Mouse (Mus musculus) myocyte (in vitro differentiated cells): ENCODE results near the gene Agap2. TPM values are rescaled to one million over a fixed set of nuclear protein-coding genes. Genes with fewer than 3 reads are reported as not detected.
"Not testable (repeated sequence)": the region's sequence is repeated elsewhere in the genome, so short reads cannot be mapped to it uniquely, and the experiment has no call there.

ENCODE experiments used
- H3K27me3 ChIP-seq: one replicate; pipeline ENCODE4 v1.6.1; 2011; ENCODE audit not compliant: control insufficient read depth, insufficient read depth, insufficient read length
- H3K36me3 ChIP-seq: one replicate; pipeline ENCODE4 v1.6.1; 2011; ENCODE audit not compliant: control insufficient read depth, insufficient read depth
- H3K4me2 ChIP-seq: one replicate; pipeline ENCODE4 v1.6.1; 2011; ENCODE audit warnings: low read depth, control low read depth
- H3K4me3 ChIP-seq: one replicate; pipeline ENCODE4 v1.5.1; 2011; ENCODE audit warnings: mild to moderate bottlenecking, control low read depth, moderate library complexity
- H3K79me2 ChIP-seq: one replicate; pipeline ENCODE4 v1.6.1; 2011; ENCODE audit not compliant: control insufficient read depth, insufficient read depth
- H3ac ChIP-seq: one replicate; pipeline ENCODE4 v1.6.1; 2011; ENCODE audit not compliant: control insufficient read depth, insufficient read length
- CEBPB ChIP-seq: IDR thresholded peaks from 2 replicates; pipeline ENCODE4 v1.6.1; 2011; ENCODE audit warnings: mild to moderate bottlenecking, moderate library complexity; ENCODE audit not compliant: poor library complexity, insufficient read depth, severe bottlenecking
- E2F4 ChIP-seq: IDR thresholded peaks from one replicate; pipeline ENCODE4 v1.6.1; 2011; ENCODE audit warnings: mild to moderate bottlenecking, control low read depth, moderate library complexity; ENCODE audit not compliant: insufficient read depth
- MAX ChIP-seq: IDR thresholded peaks from one replicate; pipeline ENCODE4 v1.6.1; 2011; ENCODE audit warnings: low read depth, mild to moderate bottlenecking, control low read depth
- MYOD1 ChIP-seq, 3 experiments: IDR thresholded peaks; one replicate each; pipeline ENCODE4 v1.6.1; 2011; ENCODE audit warnings: control low read depth in 2 of 3, low read depth in 2 of 3, mild to moderate bottlenecking in 2 of 3, moderate library complexity in 1 of 3; ENCODE audit not compliant: insufficient read length in 2 of 3, control insufficient read depth in 1 of 3
- MYOG ChIP-seq, 3 experiments: IDR thresholded peaks; one replicate each; pipeline ENCODE4 v1.6.1; 2011; ENCODE audit warnings: control low read depth in 2 of 3, low read depth in 2 of 3, mild to moderate bottlenecking in 2 of 3; ENCODE audit not compliant: insufficient read length in 2 of 3, control insufficient read depth in 1 of 3, insufficient read depth in 1 of 3
- POLR2A ChIP-seq: IDR thresholded peaks from one replicate; pipeline ENCODE4 v1.6.1; 2011; ENCODE audit warnings: low read depth, mild to moderate bottlenecking, control low read depth, moderate library complexity; ENCODE audit not compliant: insufficient read length
- POLR2AphosphoS2 ChIP-seq: IDR thresholded peaks from one replicate; pipeline ENCODE4 v1.6.1; 2011; ENCODE audit warnings: low read depth, control low read depth; ENCODE audit not compliant: insufficient read length
- REST ChIP-seq: IDR thresholded peaks from one replicate; pipeline ENCODE4 v1.6.1; 2011; ENCODE audit warnings: mild to moderate bottlenecking, control low read depth, moderate library complexity; ENCODE audit not compliant: insufficient read depth, insufficient read length
- SRF ChIP-seq: IDR thresholded peaks from one replicate; pipeline ENCODE4 v1.6.1; 2011; ENCODE audit warnings: low read depth; ENCODE audit not compliant: control insufficient read depth, insufficient read length
- TCF12 ChIP-seq: IDR thresholded peaks from one replicate; pipeline ENCODE4 v1.6.1; 2011; ENCODE audit warnings: mild to moderate bottlenecking, control low read depth; ENCODE audit not compliant: poor library complexity, insufficient read depth, severe bottlenecking
- TCF3 ChIP-seq: IDR thresholded peaks from one replicate; pipeline ENCODE4 v1.6.1; 2011; ENCODE audit warnings: low read depth, control low read depth; ENCODE audit not compliant: insufficient read length
- USF1 ChIP-seq: IDR thresholded peaks from one replicate; pipeline ENCODE4 v1.6.1; 2011; ENCODE audit warnings: low read depth, mild to moderate bottlenecking, control low read depth, moderate library complexity
- polyA plus RNA-seq: library from polyadenylated mRNA; unstranded; fragments of >200 nt; fragmentation: generic; extraction: Trizol; gene quantifications from one replicate; pipeline ENCODE4 v1.2.1, GENCODE M21; 2012; ENCODE audit warnings: missing spikeins

Gene Agap2
- polyA plus RNA-seq, 1 experiment, result 1.2 TPM

DNA sequence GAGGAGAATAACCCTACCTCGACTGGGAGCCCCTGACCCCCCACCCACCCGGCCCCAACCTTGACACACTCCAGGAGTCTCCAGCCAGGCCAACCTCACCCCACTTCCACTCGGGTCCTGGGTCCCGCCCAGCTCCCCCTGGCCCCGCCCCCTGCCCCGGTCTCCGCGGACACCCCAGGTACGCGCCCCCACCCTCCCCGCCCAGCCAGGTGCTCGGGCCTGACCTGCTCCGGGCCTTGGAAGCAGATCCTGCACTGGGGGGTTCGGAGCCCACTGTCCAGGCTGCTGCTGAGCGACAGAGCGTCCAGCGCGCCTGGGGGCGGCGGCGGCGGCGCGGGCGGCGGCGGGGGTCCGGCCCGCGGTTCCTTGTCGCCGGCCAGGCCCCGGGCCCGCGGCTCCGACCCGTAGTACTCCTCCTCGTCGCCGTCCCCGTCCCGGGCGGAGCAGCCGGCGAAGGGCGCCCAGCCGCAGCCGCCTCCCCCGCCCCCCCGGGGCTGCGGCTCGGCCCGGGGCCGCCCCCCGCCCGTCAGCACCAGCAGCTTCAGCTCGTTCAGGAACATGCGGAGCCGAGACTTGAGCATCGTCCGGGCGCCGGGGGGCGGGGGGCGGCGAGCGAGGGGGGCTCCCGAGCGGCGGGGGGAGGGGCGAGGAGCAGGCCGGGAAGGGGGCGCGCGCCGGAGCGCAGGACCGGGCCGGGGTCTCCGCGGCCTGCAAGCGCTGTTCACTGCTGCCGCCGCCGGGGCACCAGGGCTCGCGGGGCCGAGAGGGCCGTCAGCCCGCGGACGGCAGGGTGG, 15.7 kb upstream of the Agap2 start:
- H3K4me2 ChIP-seq, result peak overlapping the region; percentile 51
- H3K4me3 ChIP-seq, result peak overlapping the region; percentile 13
- peaks cover 8% of the 10 kb centered on the region for H3K79me2 ChIP-seq
- H3K27me3 ChIP-seq, result no peaks in the 10 kb centered on the region
- H3K36me3 ChIP-seq, result no peaks in the 10 kb centered on the region
- TF ChIP-seq POLR2A, result no peak
- TF ChIP-seq MAX, result no peak
- no peak for TF ChIP-seq POLR2AphosphoS2
- no peak for TF ChIP-seq REST
- no peak for TF ChIP-seq TCF12
- no peak for TF ChIP-seq TCF3
- TF ChIP-seq USF1, result no peak
- no peak for TF ChIP-seq SRF
- peak overlapping the region; percentile 31 for H3ac ChIP-seq

DNA sequence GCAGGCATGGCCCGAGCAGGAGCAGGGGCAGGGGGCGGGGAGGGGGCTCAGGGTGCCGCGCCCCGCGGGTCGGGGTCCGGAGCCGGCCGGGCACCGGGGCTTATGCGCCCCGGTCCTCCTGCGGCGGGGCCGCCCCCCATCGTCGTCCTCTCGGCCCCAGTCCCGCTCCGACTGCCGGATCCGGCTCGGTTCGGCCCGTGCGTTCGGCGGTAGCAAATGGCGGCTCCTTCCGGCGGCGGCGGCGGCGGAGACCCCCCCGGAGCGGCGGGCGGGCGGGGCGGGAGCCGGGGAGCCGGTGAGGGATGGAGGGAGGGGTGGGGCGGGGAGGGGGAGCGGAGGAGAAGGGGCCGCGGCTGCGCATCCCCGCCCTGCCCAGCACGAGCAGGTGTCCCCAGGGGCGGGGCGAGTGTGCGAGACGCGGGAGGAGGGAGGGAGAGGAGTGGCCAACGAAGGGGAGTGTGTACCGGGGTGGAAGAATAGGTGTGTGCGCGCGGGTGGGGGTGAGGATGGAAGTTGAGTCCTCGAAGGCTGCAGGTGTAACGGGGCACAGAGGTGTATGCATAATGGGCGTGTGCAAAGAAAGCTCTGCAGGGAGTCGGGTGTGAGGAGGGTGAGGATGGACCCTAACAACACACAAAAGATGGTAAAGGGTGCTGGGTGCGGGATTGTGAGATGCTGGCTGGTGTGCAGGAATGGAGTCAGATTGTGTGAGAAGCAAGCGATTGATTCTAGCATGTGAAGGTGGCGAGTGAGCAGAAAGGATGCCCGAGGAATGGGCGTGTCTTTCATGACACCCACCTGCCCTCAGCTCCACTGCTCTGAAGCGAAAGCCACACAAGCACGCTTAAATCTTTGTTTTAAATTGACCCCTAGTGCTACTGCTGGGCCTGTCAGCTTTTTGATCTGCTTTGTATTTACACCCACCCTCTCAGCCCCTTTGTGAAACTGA, 14.8 kb upstream of the Agap2 start, which contains the start of gene March9:
Gene March9 (minus strand): TSS at position 217 of the 949 bp plus-strand sequence.
- TF ChIP-seq USF1 (no peak), POLR2A (peak; percentile 19), TCF3 (no peak), MYOG (IDR thresholded peaks at IDR 0.05; ENCODE audit: control insufficient read depth in 1 of 3, insufficient read depth in 1 of 3, insufficient read length in 2 of 3, low read depth in 2 of 3) (peak in 1 of 3 experiments; percentile 61), POLR2AphosphoS2 (no peak), CEBPB (no peak), REST (no peak), MYOD1 (IDR thresholded peaks at IDR 0.05; ENCODE audit: control insufficient read depth in 1 of 3, insufficient read length in 2 of 3, low read depth in 2 of 3) (peak in 2 of 3 experiments; percentile 22 to 74), E2F4 (no peak)
- H3K4me3 ChIP-seq, result peak within 1 kb of the TSS; percentile 13
- H3K27me3 ChIP-seq, result no peaks in the 10 kb centered on the region
- peaks cover 17% of the 10 kb centered on the region for H3K79me2 ChIP-seq
- H3ac ChIP-seq, result peak within 1 kb of the TSS; percentile 31
- peaks cover 6% of the 10 kb centered on the region for H3K36me3 ChIP-seq
- peak within 1 kb of the TSS; percentile 69 for H3K4me2 ChIP-seq

DNA sequence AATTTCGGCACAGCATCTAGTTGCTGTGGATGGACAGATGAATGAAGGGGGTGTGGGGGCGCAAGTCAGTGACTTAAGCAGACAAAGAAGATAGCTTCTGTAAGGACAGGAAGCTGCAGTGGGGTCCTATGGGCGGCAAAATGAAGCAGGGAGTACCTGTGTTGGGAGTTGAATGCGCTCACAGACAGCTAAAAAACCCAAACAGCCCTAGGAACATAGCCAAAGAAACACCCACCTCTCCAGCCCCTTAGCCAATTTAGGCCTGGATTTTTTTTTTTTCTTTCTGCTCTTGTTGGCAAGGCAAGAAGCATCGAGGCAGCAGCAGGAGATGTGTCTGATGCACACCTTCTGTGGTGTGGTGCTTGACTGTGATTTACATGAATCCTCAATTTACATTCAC, 14.0 kb upstream of the Agap2 start:
- peaks cover 13% of the 10 kb centered on the region for H3K36me3 ChIP-seq
- peaks cover 24% of the 10 kb centered on the region for H3K79me2 ChIP-seq
- H3K4me3 ChIP-seq, result peak overlapping the region; percentile 13
- TF ChIP-seq E2F4 (no peak), TCF3 (no peak), SRF (no peak), MAX (no peak), MYOG (IDR thresholded peaks at IDR 0.05; ENCODE audit: control insufficient read depth in 1 of 3, insufficient read depth in 1 of 3, insufficient read length in 2 of 3, low read depth in 2 of 3) (no peak), POLR2AphosphoS2 (no peak), TCF12 (no peak), CEBPB (no peak), REST (no peak), USF1 (no peak), MYOD1 (IDR thresholded peaks at IDR 0.05; ENCODE audit: control insufficient read depth in 1 of 3, insufficient read length in 2 of 3, low read depth in 2 of 3) (no peak), POLR2A (no peak)
- H3K27me3 ChIP-seq, result no peaks in the 10 kb centered on the region
- H3K4me2 ChIP-seq, result no peak overlapping the region
- no peak overlapping the region for H3ac ChIP-seq

DNA sequence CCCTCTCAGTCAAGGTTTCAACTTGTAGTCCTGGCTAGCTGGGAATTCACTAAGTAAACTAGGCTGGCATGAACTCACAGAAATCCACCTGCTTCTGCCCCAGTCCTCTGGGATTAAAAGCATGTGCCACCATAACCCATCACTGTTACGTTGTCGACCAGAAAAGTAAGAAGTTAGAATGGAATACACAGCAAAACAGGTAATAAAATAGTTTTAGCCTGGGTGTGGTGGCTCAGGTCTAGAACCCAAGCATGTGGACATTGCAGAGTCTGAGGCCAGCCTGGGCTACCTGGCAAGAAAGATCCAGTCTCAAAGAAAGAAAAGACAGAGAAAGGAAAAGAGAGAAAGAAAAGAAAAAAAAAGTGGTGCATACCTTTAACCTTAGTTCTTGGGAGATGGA, 13.6 kb upstream of the Agap2 start:
- no peak overlapping the region for H3ac ChIP-seq
- no peak overlapping the region for H3K4me2 ChIP-seq
- TF ChIP-seq CEBPB, result no peak
- peaks cover 24% of the 10 kb centered on the region for H3K79me2 ChIP-seq
- no peak overlapping the region for H3K4me3 ChIP-seq
- H3K36me3 ChIP-seq, result peaks cover 15% of the 10 kb centered on the region
- no peaks in the 10 kb centered on the region for H3K27me3 ChIP-seq

DNA sequence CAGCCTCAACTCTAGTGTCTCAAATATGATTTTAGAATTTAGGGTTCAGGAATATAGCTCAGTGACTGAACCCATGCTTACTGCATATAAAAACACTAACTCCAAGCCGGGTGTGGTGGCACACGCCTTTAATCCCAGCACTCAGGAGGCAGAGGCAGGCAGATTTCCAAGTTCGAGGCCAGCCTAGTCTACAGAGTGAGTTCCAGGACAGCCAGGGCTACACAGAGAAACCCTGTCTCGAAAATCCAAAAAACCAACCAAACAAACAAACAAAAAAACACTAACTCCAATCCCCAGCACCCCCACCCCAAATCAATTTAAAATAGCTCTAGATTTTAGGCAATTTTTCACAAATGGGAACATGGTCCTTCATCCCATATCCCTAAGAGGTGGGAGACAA, 13.0 kb upstream of the Agap2 start:
- Histone ChIP-seq H3K79me2 (peaks cover 24% of the 10 kb centered on the region), H3K36me3 (peaks cover 21% of the 10 kb centered on the region), H3K4me3 (peak overlapping the region; percentile 98), H3K4me2 (peak overlapping the region; percentile 75)
- not testable (repeated sequence) for H3ac ChIP-seq, H3K27me3 ChIP-seq
